Mouse (Mus musculus) heart, adult 2 months (tissue): ENCODE data around the gene Atp6v1g2.

Experiments
- CTCF ChIP-seq: fragments of 200-600 bp; IDR thresholded peaks from 2 replicates; pipeline ENCODE4 v1.8.1; 2022; ENCODE audit warnings: antibody characterized with exemption, mild to moderate bottlenecking, moderate library complexity
- EP300 ChIP-seq: fragments of 200-500 bp; IDR thresholded peaks from 2 replicates; pipeline ENCODE4 v1.6.1; 2011; ENCODE audit warnings: low read depth, low read length, control low read depth; ENCODE audit not compliant: insufficient read depth
- POLR2A ChIP-seq: fragments of 200-500 bp; IDR thresholded peaks from 2 replicates; pipeline ENCODE4 v1.6.1; 2011; ENCODE audit warnings: mild to moderate bottlenecking, low read depth, low read length, control low read depth; ENCODE audit not compliant: insufficient read depth

DNA sequence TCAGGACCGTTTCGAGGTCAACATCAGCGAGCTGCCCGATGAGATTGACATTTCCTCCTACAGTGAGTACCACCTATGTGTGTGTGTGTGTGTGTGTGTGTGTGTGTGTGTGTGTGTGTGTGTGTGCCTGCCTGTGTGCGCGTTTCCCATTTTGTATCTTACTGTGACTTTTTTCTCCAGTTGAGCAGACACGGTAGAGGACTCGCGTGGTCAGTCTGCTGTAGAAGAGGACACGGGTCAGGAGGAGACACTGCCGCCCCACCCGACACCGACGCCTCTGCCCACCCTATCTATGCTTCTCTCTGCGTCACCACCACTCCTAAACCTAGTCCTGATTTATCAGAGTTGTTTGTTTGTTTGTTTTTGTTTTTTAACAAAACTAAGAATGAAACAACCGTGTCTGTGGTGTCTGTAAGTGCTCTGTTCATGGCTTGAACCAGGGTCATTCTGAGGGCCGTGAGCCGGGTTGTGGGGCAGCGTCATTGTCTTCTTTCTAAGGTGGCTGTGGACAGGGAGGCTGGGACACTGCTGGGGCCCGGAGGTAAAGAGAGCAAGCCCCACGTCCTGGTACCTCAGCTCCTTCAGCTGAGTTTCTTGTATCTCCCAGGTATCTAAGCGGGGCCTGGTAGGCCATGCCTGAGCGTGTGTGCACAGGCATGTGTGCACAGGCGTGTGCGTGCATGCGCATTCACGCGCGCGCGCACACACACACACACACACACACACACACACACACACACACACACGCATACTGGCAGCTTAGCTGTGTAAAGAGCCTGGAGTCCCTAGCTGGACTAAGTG, 20.0 kb downstream of the Atp6v1g2 start:
- TF ChIP-seq CTCF (no peak), POLR2A (no peak), EP300 (no peak)
